Mouse (Mus musculus) gastrocnemius, postnatal 4 days (tissue): ENCODE measurements around the gene Sptbn2. TPM values are rescaled to one million over a fixed set of nuclear protein-coding genes. Genes with fewer than 3 reads are reported as not detected.
A peak's percentile ranks its signal among the peaks of the same experiment; 100 is the strongest.

ENCODE experiments used
- DNase-seq, 2 experiments: peaks; one replicate each; pipeline ENCODE4 v3.0.0; 2021 to 2022; ENCODE audit warnings: low spot score in 2 of 2, mixed read lengths in 2 of 2
- total RNA-seq, 2 experiments: library from RNA; stranded (reverse); gene quantifications; 2 replicates each; pipeline ENCODE4 v1.2.3; 2021

Sptbn2 gene
- total RNA-seq, 2 experiments from 2014 or later, result 0.18 to 0.39 TPM

DNA sequence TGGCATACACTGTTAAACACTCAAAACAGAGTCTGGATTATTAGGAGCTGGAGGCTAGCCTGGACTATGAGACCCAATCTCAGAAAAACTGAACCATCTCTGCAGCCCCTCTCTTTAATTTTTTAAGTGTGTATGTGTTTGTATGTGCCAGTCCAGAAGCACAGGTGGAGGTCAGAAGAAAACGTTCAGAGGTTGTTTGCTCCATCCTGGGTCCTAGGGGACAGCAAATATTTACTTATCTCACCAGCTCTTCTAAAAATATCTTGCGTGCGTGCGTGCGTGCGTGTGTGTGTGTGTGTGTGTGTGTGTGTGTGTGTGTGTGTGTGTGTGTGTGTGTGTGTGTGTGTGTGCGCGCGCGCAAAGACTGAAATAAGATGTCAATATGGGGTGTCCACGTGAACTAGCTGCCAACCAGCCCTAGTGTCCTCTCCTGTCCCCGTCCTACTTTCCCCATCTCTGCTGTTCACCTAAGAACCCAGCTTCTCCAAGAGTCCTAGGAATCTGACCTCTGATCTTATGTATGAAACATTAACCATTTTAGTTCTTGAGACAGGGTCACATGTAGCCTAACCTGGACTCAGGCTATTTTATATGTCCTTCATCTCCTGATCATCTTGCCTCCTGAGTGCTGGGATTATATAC is 56.7 kb downstream of the Sptbn2 start:
- DNase-seq, result no peak

GRCm38 (mm10) chr19:4772785-4773184 is 61.8 kb downstream of the Sptbn2 start:
- no peak for DNase-seq

DNA sequence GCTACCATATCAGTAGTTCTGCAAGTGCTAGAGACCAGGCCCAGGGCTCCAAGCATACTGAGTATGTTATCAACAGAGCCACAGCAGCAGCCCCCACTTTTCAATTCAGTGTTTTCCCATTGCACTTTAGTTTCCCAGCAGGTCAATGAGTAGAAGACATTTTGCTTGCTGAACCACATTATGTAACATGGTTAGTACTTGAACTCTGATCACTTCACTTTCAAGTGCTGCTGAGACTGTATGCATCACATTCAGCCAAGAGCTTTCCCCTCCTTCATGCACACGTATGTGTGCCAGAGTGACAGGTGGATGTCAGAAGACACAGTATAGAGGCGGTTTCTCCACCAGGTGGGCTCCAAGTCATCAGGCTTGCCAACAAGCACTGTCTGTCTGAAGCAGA is 71.9 kb downstream of the Sptbn2 start:
- no peak for DNase-seq

DNA sequence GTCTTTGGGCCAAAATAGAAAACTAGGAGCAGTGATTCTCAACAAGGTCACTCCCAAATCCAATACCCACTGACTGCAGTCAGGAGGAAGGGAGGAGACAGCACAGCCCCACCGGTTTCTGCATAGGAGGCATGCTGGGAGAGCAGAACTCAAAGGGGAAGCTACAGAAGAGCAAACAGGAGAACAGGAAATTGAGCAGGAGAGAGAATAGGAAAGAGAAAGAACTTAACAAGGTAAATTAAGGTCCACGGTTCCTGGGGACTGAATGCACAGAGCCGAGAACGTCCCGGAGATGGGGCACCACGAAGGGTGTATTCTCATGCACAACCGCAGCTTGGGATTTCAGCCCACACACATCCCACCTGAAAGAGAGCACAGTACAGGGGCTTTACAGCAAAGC is 74.2 kb downstream of the Sptbn2 start:
- DNase-seq, result no peak

DNA sequence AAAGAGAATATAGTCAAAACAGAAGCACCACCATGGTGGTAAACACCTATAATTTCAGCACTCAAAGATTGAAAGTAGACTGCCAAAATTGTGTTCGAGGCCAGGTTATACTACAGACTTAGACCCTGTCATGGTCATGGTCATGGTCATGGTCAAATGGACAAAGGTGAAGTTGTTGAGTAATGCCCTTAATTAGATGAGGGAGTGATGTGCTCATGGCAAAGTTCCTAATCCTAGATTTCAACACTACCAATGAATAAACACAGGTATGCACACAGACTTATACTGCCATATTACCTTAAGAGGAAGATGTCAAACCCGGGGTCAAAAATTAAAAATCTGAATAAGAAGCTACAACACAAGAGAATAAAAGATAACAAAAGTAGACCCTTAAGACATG is 75.3 kb downstream of the Sptbn2 start:
- no peak for DNase-seq

DNA sequence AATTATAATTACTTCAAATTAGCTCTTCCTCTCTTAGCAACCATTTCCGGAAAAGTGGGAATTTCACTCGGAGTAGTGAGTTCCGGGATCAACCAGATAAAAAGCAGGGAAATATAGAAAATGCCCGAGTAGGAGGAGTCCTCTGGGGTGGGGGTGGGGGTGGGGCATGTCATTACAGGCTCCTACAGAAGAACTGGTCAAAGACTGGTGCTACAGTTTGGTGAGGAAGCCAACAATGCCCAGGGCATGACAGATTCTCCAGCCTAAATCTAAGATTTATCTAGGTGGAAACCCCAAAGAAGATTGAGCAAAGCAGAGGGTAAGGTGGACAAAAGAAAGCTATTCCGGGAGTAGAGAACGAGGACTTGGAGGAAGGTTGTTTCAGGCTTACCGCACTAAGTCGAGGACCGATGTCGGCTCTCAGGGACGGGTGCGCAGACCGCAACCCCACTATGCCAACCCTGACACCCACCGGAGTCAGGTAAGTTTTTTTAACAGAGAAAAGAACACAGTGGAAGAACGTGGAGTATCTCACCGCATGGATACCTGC is 82.4 kb downstream of the Sptbn2 start:
- no peak for DNase-seq

DNA sequence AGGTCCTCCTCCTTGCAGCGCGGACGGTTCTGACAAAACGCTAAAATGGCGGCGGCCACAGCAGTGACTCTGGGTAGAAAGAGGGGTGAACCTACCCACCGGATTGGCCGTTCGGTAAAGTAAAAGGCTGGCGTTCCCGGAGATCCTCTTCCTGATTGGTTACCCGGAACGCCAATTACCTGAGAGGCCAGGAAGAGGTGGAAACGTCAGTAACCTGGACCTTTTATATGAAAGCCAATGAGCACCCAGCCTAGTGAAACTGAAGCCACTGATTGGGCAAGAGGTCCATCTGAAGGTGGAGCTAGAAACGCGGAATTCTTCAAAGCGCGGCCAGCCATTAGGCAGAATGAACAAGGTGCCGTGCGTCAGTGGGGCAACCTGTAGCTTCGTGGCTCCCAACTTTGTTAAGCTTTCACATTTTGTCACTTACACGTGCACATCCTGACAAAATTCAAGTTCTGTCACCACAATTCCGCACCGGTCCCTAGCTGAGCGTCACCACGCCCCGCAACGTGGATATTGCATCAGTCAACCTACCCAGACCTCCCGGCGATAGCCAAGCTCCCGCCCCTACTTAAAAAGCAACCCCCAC is 83.0 kb downstream of the Sptbn2 start, which contains the start of gene Rbm4:
TSS of gene Rbm4 (minus strand) at position 71 of the 592 bp plus-strand sequence.
- DNase-seq, result peak; percentile 84 to 94

DNA sequence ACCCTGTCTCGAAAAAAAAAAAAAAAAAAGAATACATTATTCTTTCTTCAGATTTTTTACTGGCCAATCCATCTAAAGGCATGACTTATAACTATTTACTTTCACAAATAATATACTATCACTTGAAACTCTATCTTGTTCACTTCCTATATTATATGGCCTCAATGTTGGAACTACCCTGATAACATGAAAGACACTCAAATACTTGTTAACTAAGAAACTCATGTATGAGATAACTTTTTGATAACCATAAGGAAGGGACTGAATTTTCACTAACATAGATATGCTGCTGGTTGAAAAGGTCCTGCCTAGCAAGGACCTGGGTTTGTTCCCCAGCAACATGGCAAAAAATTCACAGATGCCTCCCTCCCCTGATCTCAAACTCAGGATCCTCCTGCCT is 85.0 kb downstream of the Sptbn2 start:
- no peak for DNase-seq

GRCm38 (mm10) chr19:4797846-4798245 is 86.9 kb downstream of the Sptbn2 start:
- no peak for DNase-seq

DNA sequence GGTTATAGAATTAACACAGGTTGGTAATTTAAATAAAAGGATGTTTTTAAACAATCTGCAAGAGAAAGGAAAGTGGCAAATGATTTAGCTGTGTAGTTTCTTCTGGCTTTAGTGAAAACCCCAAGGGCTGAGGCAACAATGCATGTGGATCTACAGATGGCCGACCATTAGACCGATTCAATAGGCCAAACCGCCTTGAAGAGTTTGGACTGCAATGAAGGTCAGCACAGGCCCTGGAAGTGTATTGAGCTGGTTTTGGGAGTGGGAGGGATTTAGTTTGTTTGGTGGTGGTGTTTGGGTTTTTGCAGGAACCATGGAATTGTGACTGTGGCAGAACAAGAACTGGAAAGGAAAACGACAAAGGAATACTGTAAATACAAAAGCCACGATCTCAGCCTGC is 88.1 kb downstream of the Sptbn2 start:
- DNase-seq, result no peak

Other genes with a start within 250 kb of the Sptbn2 start
- gene Syt12, start 233.7 kb upstream of the Sptbn2 start, total RNA-seq, result 1 to 10 TPM in 1 of 2 experiments, under 1 TPM in 1; 0.86 to 1.0 TPM
- under 1 TPM in 1 of 2 experiments, not detected in 1; 0.23 TPM for gene 2010003K11Rik, start 212.6 kb upstream of the Sptbn2 start, total RNA-seq
- gene Pcx, start 200.7 kb upstream of the Sptbn2 start, total RNA-seq, result 10 to 100 TPM; 22.7 to 34.8 TPM
- 10 to 100 TPM; 11.4 to 13.0 TPM for gene Lrfn4, start 95.5 kb upstream of the Sptbn2 start, total RNA-seq
- gene Rce1, start 85.5 kb upstream of the Sptbn2 start, total RNA-seq, result 10 to 100 TPM; 14.3 to 15.8 TPM
- gene Gm960, start 12.5 kb upstream of the Sptbn2 start, total RNA-seq, result not detected
- 1 to 10 TPM; 7.4 TPM for gene Rbm4b, start 45.3 kb downstream of the Sptbn2 start, total RNA-seq
- gene Rbm4, start 82.7 kb downstream of the Sptbn2 start, total RNA-seq, result 10 to 100 TPM; 53.3 to 68.4 TPM
- 10 to 100 TPM; 15.4 to 22.9 TPM for gene Gm21992, start 100.4 kb downstream of the Sptbn2 start, total RNA-seq
- 10 to 100 TPM; 33.6 to 46.1 TPM for gene Rbm14, start 100.5 kb downstream of the Sptbn2 start, total RNA-seq
- 10 to 100 TPM; 40.7 to 44.0 TPM for gene Ccs, start 128.2 kb downstream of the Sptbn2 start, total RNA-seq
- under 1 TPM in 1 of 2 experiments, not detected in 1; 0.07 TPM for gene Ccdc87, start 128.2 kb downstream of the Sptbn2 start, total RNA-seq
- 10 to 100 TPM; 38.9 to 40.9 TPM for gene Ctsf, start 144.0 kb downstream of the Sptbn2 start, total RNA-seq
- 1,000 to 10,000 TPM; 1,624 to 1,725 TPM for gene Actn3, start 166.7 kb downstream of the Sptbn2 start, total RNA-seq
- gene Zdhhc24, start 167.5 kb downstream of the Sptbn2 start, total RNA-seq, result 1 to 10 TPM; 6.3 to 7.1 TPM
- gene Bbs1, start 195.5 kb downstream of the Sptbn2 start, total RNA-seq, result 1 to 10 TPM; 3.3 to 4.2 TPM
- 10 to 100 TPM; 53.2 to 58.1 TPM for gene Dpp3, start 217.1 kb downstream of the Sptbn2 start, total RNA-seq
- 1 to 10 TPM; 1.7 to 2.2 TPM for gene Peli3, start 232.0 kb downstream of the Sptbn2 start, total RNA-seq